Mouse (Mus musculus) ES-E14 (cell line): ENCODE measurements at regions not wholly inside any gene's neighbourhood (a gene's known extent, or its start where the extent isn't known, plus 50 kb on each side); places are given as distances from the start of the nearest gene placed in this dataset.

Experiments used
- DNase-seq: peaks from one replicate; pipeline ENCODE4 v3.0.0-alpha.2; 2013; ENCODE audit warnings: low read depth, low spot score
- H3K27ac ChIP-seq: 2 replicates; pipeline ENCODE4 v1.5.1; 2012; ENCODE audit warnings: low read depth, mild to moderate bottlenecking, low read length, moderate library complexity, mixed read lengths; ENCODE audit not compliant: poor library complexity, insufficient read depth, severe bottlenecking
- H3K36me3 ChIP-seq: 2 replicates; pipeline ENCODE4 v1.6.1; 2012; ENCODE audit warnings: mild to moderate bottlenecking, low read length, moderate library complexity, mixed read lengths; ENCODE audit not compliant: control insufficient read depth, poor library complexity, insufficient read depth, severe bottlenecking
- H3K4me1 ChIP-seq, 2 experiments: fragments of 150-350 bp in 1 of 2; sonication (generic) in 1 of 2; 2 replicates each; pipeline ENCODE4 v1.6.1; 2012; ENCODE audit warnings: low read length in 2 of 2, mild to moderate bottlenecking in 1 of 2, mixed read lengths in 1 of 2; ENCODE audit not compliant: control insufficient read depth in 2 of 2, insufficient read depth in 2 of 2, poor library complexity in 1 of 2
- H3K4me3 ChIP-seq, 2 experiments: fragments of 150-350 bp in 1 of 2; sonication (generic) in 1 of 2; 2 replicates each; pipeline ENCODE4 v1.5.1; 2012; ENCODE audit warnings: low read length in 2 of 2, low read depth in 1 of 2, mild to moderate bottlenecking in 1 of 2, mixed read lengths in 1 of 2; ENCODE audit not compliant: insufficient read depth in 1 of 2, poor library complexity in 1 of 2, severe bottlenecking in 1 of 2
- H3K9ac ChIP-seq: 2 replicates; pipeline ENCODE4 v1.6.1; 2012; ENCODE audit warnings: low read depth, mild to moderate bottlenecking, low read length, mixed read lengths; ENCODE audit not compliant: poor library complexity, insufficient read depth, severe bottlenecking
- H3K9me3 ChIP-seq: fragments of 150-350 bp; sonication (generic); 2 replicates; pipeline ENCODE4 v1.6.1; 2012; ENCODE audit warnings: low read depth, mild to moderate bottlenecking, low read length; ENCODE audit not compliant: control insufficient read depth, insufficient read depth
- CHD2 ChIP-seq: IDR thresholded peaks from 2 replicates; pipeline ENCODE4 v1.6.1; 2014; ENCODE audit warnings: mild to moderate bottlenecking, low read depth, low read length, inconsistent platforms
- HCFC1 ChIP-seq: IDR thresholded peaks from 2 replicates; pipeline ENCODE4 v1.6.1; 2012; ENCODE audit warnings: low read length, inconsistent platforms, borderline replicate concordance; ENCODE audit not compliant: insufficient read depth
- MAFK ChIP-seq: IDR thresholded peaks from 2 replicates; pipeline ENCODE4 v1.6.1; 2014; ENCODE audit warnings: mild to moderate bottlenecking, low read depth, low read length, inconsistent platforms; ENCODE audit not compliant: insufficient read depth
- ZC3H11A ChIP-seq: IDR thresholded peaks from 2 replicates; pipeline ENCODE4 v1.6.1; 2012; ENCODE audit warnings: low read depth, mild to moderate bottlenecking, inconsistent platforms, low read length, borderline replicate concordance
- ZNF384 ChIP-seq: IDR thresholded peaks from 2 replicates; pipeline ENCODE4 v1.6.1; 2012; ENCODE audit warnings: low read depth, low read length, inconsistent platforms
- in situ Hi-C, 2 experiments: fragments of 600-800 bp; cut with MboI; formaldehyde crosslinking; loops; one replicate each; pipeline ENCODE4 v1.15.1; 2025; ENCODE audit warnings: low sequenced_read_pairs in 2 of 2, inconsistent platforms in 1 of 2; ENCODE audit not compliant: unreplicated experiment in 2 of 2

GRCm38 (mm10) chr9:33800250-33800649 is 685.4 kb upstream of the Kirrel3 start:
- Histone ChIP-seq H3K4me3 (no peak overlapping the region), H3K9ac (no peak overlapping the region), H3K4me1 (no peaks in the 10 kb centered on the region), H3K36me3 (no peaks in the 10 kb centered on the region), H3K9me3 (no peaks in the 10 kb centered on the region), H3K27ac (no peak overlapping the region)
- TF ChIP-seq HCFC1 (no peak), MAFK (no peak), ZC3H11A (no peak), ZNF384 (no peak), CHD2 (no peak)
- DNase-seq = no peak
- in situ Hi-C loops = no loop called here

GRCm38 (mm10) chr9:33800763-33801162 is 684.9 kb upstream of the Kirrel3 start:
- no peak overlapping the region for H3K4me3 ChIP-seq
- H3K36me3 ChIP-seq = no peaks in the 10 kb centered on the region
- H3K27ac ChIP-seq = no peak overlapping the region
- H3K9ac ChIP-seq = no peak overlapping the region
- in situ Hi-C loops = no loop called here
- no peaks in the 10 kb centered on the region for H3K9me3 ChIP-seq
- no peak for DNase-seq
- TF ChIP-seq MAFK = no peak
- TF ChIP-seq HCFC1 = no peak
- TF ChIP-seq ZC3H11A = no peak
- TF ChIP-seq CHD2 = no peak
- TF ChIP-seq ZNF384 = no peak
- no peaks in the 10 kb centered on the region for H3K4me1 ChIP-seq

DNA sequence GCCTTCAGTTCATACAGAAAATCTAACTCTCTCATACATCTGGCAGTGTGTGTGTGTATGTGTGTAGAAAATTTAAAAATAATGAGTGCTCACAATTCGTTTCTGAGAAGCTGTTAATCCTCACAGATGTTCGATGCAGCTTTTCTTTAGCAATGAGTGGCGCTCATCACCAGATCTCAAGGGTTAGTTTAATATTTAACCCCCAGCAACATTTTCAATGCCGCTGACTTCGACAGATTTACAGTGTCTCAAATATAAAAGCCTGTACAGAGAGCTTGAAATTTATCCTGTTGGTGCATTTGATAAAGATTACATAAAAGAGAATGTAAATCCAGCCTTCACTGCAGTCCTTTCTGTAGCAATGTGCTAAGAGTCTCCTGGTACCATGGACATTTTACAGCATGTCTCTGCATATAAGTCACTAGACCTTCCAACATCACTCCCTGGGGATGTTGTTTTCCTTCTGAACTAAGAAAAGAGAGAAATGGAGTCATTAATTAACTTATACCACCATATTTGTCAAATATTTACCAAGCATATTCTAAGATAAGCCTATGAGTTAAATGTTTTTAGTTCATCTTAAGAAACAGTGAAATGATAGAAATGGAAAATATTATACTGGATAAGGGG is 670.8 kb upstream of the Kirrel3 start:
- no peak for DNase-seq
- Histone ChIP-seq H3K4me1 (no peaks in the 10 kb centered on the region), H3K36me3 (no peaks in the 10 kb centered on the region), H3K27ac (no peak overlapping the region), H3K9ac (no peak overlapping the region), H3K4me3 (no peak overlapping the region), H3K9me3 (no peaks in the 10 kb centered on the region)
- in situ Hi-C loops = no loop called here
- no peak for TF ChIP-seq MAFK
- no peak for TF ChIP-seq ZC3H11A
- no peak for TF ChIP-seq HCFC1
- no peak for TF ChIP-seq ZNF384
- no peak for TF ChIP-seq CHD2

- no peak overlapping the region for H3K9ac ChIP-seq
- H3K4me1 ChIP-seq = no peaks in the 10 kb centered on the region
- in situ Hi-C loops = no loop called here
- no peaks in the 10 kb centered on the region for H3K36me3 ChIP-seq
- TF ChIP-seq MAFK = no peak
- TF ChIP-seq ZNF384 = no peak
- no peak overlapping the region for H3K4me3 ChIP-seq
- DNase-seq = no peak
- H3K9me3 ChIP-seq = no peaks in the 10 kb centered on the region
- H3K27ac ChIP-seq = no peak overlapping the region
Observed at GRCm38 (mm10) chr9:33822574-33823394, 662.9 kb upstream of the Kirrel3 start.
